Mouse (Mus musculus) adrenal gland, adult 18-20 months (tissue): ENCODE measurements at regions not wholly inside any gene's neighbourhood (a gene's known extent, or its start where the extent isn't known, plus 50 kb on each side); places are given as distances from the start of the nearest gene placed in this dataset.
A peak's percentile ranks its signal among the peaks of the same experiment; 100 is the strongest.

Source experiments
- DNase-seq, 2 experiments: peaks; one replicate each; pipeline ENCODE4 v3.0.0; 2021 to 2022; ENCODE audit warnings: low spot score in 2 of 2

DNA sequence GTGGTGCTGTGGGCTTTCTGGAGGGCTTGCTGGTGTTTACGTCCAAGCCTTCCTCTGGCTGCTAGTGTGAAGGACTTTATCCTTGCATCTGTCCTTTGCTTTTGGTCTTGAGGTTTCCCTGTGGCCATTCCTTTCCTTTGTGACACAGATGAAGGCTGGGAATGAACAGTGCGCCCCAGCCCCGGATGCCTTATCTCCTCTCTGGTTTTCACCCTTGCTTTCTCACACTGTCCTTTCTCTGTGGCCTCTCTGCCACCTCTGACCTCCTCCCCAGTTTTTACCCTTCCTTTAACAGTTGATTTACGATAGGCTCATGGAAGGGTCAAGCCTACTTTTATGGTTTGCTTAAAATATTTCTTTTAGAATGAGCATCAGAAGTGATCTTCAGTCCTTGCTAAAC, 53.2 kb downstream of the Gas1 start:
- DNase-seq: no peak

DNA sequence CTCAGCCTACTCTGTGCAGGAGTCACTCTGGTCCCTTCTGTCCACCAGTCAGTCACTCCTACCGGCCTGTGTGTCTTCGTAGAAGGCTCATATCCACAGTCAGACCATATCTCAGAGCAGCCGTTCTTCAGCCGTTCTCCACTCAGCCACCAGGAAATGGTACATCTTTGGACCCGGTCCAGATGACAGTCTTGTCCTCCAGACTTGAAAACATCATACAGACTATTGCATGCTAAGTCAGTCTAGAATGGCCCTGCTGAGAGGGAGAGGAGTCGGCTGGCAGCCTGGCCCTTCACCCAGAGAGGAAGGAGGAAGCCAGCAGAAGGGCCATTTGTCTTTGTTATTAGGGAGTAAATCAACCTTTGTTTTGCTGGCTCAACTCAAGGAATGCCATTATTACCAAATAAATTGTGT, 54.0 kb downstream of the Gas1 start:
- DNase-seq: no peak

DNA sequence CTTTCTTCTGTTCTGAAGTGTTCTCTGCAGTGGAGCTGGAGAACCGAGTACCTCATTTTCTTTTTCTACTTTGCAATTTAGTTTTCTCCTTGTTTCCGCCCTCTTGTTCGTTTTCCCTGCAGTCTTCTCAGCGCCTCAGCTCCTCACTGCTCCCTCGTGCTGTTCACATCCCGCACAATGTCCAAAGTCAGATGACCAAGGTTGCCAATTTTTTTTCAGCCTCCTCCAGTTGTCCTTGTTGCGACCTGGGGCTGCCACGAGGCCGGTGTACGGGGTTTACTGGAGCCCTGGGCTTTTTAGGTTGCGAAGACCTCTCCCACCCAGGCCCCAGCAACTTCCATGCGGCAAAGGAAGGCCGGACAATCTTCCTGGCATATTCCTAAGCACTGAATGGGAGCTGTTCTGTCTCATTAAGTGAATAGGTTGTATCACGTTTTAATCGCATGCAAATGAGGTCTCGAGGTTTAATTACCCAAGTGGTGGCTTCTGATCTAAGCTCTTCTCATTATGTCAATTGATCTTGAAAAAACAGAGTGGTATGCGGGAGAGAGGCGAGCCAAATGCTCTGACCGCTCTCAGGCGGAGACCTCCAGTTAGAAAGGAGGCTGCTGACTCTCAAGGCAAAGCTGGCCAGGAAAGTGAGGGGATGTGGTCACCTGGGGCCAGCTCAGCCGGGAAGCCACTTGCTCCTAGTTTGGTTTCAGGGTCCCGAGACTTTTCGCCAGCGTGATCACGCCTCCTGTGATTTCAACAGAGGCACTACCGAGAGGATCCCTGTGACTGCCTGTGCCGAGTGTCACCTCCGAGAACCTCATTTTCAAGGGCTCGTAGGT, 54.6 kb downstream of the Gas1 start:
- DNase-seq: no peak

DNA sequence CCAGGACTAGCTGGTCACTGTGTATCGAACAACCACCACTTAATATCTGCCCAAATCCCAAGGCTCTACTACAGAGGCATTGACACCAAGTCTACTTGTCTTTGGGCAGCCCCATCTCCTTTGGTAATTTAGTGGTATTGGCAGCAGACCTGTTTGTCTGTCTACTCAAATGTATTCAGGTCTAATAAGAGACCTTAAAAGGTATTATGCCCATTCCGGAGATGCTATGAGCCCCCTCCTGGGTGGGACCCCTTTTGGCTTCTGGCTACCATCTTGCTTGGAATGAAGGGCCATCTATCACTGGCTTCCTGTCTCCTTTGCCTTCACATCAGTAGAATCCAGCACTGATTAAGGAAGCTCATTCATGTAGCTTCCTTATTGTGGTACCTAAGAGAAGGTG, 65.7 kb downstream of the Gas1 start:
- DNase-seq: no peak

DNA sequence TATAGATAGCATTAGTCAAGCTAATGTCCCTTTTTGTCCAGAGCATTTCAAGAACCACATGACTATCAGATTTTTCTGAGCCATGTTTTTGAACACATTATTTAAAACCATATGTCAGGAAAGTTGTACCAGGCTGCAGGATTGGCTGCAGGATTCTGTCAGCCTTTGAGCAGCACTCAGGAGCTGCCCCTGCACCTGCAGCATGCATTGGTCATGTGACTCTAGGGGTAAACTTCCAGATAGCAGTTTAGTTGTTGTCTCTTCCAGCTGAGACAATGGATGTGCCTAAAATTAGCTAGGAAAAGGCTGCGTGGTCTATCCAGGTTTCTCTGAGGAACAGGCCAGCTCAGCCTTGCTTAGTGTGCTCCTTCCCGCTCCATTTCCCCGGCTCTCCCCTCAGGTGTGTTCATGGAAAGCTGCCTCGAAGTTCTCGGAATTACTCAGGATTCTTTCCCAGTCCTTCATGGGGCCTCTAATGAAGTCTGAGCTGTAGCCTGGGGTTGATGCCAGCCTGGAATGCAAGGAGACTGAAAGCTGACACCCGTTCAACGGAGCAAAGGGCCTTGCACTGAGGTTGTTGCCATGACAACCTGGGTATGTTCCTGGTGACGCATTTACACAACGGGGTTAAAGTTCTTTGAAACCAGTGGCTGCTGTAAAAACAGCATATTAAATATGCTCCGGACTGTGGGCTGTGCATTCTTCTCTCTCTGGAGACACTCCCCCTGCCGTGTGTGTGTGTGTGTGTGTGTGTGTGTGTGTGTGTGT, 66.9 kb downstream of the Gas1 start:
- peak; percentile 35 to 58 for DNase-seq

DNA sequence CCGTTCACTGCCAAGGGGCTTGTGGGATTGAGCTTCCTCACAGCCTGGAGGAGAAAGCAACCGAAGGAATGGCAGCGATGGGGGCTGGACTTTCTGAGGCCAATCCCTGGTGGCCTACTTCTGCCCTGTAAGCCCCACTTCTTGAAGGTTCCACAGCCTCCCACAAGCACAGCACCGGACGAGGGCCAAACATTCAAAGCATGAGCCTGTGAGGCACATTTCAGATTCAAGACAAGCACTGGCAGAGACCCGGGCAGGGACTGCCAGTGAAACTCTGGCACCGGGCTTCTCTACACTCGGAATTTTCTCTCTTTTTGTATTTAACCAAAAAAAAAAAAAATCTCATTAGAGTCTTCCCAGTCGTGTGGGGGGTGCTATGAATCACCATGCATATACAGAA, 71.9 kb downstream of the Gas1 start:
- DNase-seq: no peak

DNA sequence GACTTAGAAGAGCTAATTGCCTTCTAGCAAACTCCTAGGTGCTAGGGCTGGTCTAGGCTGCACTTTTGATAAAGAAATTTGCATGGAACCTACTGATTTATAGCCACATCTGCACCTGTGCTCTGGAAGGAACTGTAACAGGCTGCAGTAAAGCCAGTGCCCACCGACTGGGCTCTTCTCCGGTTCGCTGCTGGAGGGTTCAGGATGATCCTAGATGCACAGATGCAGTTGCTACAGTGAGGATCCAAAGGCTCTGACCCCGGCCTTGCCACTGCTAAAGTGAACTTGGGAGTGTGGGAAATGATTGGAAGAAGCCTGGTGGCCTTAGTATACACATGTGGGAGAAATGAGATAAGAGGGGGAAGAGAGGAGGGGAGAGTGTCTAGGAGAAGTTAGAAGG, 75.5 kb downstream of the Gas1 start:
- no peak for DNase-seq

DNA sequence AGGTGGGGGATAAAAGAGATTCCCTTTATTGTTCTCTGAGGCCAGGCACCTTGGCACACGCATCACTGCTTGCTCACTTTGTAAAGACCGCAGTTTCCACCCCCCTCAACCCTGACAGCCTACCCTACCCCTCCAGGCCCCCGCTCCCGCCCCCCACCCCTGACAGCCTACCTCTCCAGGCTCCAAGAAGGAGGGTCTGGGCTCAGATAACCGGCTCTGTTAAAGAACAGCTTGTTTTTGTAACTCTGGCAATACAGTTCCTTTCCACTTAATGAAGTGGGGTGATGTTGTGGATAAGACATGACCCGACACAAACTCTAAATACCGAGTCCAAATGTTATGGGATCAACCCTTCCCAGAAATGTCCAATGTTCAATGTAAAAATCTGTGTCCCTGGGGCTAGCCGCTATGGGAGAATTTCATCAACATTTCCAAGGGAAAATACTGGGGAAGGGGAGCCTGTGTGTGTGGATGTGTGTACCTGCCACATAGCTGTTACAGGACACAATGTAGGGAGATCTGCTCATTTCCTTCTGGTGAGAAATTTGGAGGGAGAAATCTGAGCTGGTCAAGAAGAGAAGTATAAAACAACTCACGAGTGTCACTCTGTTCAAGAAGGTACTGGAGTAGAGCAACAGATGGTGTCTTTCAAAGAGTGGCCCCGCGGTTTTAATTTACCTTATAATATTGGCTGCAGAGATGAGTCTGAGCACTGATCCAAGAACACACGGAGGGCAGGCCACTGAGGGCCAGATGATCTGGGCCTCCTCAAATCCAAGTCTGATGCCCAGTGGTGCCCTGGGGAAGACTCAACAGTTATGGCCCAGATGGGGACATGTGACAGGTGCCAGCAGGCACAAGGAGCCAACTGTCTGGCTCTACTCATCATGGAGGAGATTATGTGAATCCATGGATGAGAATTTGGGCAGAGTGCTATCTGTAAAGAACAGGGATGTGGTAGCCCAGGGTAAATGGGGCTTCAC, 76.7 kb downstream of the Gas1 start:
- no peak for DNase-seq

DNA sequence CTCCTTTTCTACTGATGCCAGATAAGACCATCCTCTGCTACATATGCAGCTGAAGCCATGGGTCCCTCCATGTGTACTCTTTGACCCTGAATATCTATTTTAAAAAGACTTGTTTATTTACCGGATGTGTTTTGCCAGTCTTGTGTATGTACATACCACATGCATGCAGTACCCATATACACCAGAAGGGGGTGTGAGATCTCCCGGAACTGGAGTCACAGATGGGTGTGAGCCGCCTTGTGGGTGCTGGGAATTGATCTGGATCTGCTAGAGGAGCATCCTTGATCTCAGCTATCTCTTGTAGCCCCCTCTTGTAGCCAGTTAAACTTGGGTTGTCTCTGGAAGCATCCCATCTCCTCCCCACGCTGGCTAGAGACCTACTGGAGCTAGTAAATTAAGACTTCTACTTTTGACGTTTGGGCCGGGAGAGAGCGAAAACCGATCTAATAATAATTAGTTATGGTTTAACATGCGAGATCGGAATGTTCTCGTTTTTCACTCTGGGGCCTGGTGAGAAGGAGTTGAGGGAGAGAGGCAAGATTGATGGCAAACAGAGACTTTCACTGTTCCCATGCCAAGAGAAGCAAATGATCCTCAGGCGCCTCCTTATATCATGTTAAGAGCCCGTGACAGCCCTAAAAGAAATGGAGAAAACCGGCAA, 77.6 kb downstream of the Gas1 start:
- no peak for DNase-seq

DNA sequence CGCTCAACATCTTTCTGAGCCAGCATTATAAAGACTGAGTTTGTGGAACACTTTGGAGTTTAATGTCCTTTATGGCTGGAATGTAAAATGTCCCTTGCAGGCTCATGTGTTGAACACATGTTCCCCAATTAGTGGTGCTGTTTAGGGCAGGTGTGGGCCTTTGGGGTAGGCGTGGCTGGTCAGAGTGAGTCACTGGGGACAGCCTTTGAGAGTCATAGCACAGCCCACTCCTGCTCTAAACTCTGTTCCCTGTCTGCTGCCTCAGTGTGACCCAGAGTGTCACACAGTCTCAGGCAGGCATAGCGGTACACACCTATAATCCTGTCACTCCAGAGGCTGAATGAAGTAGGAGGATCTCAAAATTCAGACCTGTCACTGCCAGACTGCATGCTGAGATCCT, 78.8 kb downstream of the Gas1 start:
- DNase-seq: no peak

DNA sequence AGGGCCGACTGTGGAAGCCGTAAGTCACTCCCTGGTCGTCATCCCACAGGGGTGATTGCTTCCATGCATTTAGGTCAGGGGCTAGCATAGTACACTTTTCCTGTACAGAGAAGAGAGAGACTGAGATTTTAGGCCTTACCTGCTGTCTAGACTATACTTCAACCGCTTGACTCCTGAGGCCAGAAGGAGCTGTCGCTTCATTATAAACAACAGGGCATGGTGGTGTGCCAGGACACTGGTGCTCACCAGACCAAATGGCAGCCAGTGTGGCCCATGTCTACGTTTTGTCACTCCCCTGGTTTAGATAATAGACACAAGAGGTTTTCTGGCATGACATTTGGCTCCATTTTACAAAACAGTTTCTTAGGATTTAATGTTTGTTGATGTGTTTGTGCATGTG, 79.4 kb downstream of the Gas1 start:
- no peak for DNase-seq

DNA sequence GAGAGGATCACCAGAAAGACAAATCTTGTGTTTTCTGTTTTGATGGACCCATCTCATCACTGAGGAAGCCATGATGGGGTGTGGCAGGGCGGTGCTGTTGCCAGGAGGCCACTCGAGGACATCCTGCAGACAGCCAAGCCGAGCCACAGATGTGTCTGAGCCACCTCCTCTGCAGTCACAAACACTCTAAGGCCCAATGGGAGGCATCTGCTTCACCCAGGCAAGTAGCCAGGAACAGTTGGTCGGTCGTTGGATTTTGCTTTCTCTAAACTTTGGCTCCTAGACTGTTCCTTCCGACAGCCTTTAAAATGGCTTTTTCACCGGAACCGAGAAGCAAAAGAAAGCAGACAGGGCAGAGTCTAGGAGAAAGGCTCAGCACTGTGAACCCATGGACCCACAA, 90.5 kb downstream of the Gas1 start:
- DNase-seq: no peak

DNA sequence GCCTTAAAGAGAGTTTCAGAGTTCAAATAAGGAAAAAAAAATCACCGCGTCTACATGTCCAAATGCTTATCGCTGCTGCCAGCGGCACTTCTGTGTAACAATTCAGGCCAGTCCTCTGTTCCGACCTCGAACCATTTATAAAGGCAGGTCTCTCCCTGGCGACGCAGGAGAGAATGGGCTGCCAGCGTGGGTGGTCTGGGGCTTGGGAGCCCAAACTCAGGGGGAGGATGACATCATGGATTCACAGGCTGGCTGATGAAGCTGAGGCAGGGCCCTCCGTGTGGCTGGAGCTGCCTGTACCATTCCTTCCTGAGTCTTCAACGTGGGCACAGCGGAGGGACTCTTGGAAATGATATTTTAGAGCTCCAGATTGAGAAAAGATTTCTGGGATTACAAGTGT, 92.2 kb downstream of the Gas1 start:
- no peak for DNase-seq

DNA sequence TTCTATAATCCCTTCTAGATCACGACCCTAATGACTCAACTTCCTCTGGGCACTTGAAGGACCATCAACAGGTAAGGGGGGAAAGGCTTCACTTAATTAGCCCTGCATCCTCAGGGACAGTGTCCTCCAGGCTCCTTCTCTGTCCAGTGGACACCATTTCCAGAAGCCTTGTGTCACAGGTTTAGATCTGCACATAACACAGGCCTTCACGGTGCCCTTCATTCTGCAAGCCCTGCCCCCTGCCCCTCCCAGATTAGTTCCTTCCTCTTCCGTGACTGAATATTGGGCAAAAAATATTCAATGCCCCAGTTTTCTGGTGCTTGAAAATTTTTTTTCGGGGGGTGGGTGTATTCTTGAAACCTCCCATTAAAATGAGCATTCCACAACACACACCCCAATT, 92.9 kb downstream of the Gas1 start:
- DNase-seq: no peak

DNA sequence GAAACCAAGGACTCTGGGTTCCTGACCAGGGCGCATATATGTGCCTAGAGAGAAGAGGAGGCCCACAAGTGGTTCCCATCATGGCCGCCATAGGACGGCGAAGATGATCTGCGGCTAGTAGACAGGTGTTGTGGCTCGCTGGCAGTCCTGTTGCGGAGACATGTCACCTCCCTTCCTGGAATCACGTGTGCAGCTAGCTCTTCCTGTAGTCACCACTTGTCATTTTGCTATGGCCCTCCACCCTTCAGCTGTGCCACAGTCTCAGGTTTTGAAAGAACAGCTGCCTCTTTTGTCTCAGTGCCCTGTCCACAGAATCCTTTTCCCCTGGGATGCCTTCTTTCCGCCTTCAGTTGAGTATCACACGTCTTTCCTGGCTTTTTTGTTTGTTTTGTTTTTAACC, 97.1 kb downstream of the Gas1 start:
- DNase-seq: no peak

DNA sequence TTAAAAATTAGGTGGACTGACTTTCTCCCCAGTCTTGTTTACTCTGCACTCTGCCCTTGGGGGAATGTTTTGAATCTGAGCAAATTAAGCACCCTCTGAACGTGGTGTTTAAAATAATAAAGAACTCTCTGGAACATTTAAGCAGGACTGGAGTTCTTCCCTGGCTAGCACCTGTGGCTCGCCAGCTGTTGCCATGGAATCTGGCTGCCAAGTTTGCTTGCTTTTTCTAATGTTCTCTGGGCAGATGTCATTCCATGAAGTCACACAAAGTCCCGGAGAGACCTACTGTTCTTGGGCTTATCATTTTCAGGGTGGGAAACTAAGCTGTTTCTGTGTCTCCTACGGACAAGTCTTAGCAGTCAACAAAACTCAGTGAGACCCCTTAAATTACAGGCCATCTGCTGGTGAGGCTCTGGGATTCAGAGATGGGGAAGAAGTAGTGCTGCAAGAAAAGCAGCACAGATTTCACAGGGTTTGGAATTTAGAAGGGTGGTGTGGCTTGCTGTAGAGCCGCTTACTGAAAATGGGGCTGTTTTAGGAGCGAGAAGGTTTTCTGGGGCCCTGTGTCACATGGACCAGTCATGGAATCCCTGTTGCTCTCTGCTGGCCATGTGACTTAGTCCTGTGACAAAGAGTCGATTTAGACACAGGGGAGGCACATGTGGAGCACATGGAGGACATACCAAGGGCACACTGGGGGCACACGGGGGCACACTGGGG, 98.7 kb downstream of the Gas1 start:
- DNase-seq: no peak

DNA sequence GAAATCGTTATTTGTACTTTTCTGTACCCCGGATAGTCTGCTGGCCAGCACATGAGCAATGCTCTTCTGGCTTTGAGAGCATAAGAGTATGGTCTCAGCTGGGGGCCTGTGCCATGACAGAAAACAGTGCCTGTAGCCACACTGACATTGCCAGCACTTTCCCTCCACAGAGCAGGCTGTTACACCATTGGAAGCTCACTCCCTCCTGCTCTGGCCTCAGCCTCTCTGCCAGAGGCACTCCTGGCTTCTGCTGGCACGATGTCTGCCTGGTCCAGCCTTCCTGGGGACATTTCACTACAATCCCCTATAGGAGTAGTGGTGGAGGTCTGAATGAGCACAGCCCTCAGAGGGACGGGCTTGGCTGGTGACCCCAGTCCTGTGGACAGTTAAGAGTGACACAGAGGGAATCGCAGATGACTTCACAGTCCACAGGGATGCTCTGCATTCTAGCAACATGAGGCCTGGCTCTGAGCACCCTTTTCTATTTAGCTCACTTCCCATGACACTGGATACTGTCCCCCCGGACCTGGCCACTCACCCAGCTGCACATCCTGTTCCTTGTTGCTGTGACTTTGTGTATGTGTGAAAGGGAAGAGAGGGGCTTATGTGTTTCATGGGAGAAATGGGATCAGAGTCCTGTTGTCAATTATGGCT, 100.9 kb downstream of the Gas1 start:
- no peak for DNase-seq

DNA sequence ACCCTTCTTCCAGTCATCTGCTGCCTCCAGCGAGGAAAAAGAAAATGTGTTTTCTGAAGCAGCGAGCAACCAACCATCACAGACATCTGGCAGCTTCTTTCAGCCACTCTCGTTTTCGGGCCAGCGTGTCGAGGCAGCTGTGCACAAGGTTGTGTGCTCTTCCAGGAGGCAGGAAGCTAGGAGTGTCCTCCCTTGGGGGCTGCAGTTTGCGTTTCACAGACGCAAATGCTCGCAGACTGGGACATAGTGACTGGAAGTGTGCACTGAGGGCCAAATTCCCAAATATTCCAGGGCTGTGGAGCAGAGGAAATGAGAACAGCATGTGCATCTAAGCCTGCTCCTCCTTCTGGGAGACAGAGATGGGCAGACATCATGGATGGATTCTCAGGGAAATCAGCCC, 105.6 kb downstream of the Gas1 start:
- DNase-seq: no peak

DNA sequence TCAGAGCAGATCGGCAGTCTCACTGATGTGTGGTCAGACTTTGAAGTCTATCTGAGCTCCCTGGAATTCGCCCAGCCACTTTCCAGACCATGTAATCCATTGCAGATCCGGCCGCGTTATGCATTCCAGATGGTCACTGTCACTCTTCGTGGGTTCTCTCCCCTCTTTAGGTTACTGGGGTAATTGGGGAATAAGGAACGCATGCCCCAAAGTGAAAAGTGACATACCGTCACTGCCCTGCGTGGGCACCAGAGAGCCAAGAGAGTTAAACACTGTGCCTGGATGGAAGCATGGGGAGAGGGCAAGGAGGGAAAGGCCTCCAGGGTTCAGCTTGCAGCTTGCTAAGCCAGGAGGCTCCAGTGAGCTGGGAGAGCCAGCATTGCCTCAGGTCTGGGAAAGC, 108.0 kb downstream of the Gas1 start:
- peak in 1 of 2 experiments; percentile 11 for DNase-seq

DNA sequence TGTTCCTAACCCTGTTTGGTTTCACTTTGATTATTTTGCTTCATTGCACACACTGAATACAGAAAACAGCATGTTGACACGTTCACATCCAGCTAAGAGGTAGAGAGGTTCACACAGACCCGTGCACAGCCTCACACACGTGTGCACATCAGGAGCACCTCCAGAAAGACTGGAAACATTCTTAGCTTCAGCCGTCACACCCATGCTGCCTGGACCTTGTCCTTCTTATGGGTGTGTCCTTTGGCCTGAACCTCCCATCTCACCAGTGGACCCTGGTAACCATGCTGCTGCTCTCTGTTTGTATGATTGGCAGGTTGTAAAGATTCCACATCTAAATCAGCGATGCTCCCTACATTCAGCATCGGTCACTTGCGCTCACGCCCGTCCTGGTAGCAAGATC, 109.8 kb downstream of the Gas1 start:
- DNase-seq: no peak
